Mouse (Mus musculus) kidney, postnatal 0 days (tissue): ENCODE data around the gene Baiap2l2. TPM values are rescaled to one million over a fixed set of nuclear protein-coding genes. Genes with fewer than 3 reads are reported as not detected.

ENCODE experiments used
- ATAC-seq: fragments of 200-750 bp; cut with Nextera tagmentation; replicated peaks from 2 replicates; pipeline ENCODE4 v1.8.0; 2017; ENCODE audit warnings: low read depth, moderate number of reproducible peaks, moderate TSS enrichment, moderate library complexity; ENCODE audit not compliant: low FRiP score
- DNase-seq: peaks from one replicate; pipeline ENCODE4 v3.0.0-alpha.2; 2016; ENCODE audit warnings: low spot score
- H3K27ac ChIP-seq: fragments of 300-500 bp; sonication (generic); 2 replicates; pipeline ENCODE4 v1.5.1; 2014; ENCODE audit warnings: mild to moderate bottlenecking
- H3K27me3 ChIP-seq: fragments of 300-500 bp; sonication (generic); 2 replicates; pipeline ENCODE4 v1.6.1; 2014; ENCODE audit warnings: low read length, mixed read lengths; ENCODE audit not compliant: insufficient read depth
- H3K36me3 ChIP-seq: fragments of 300-500 bp; sonication (generic); 2 replicates; pipeline ENCODE4 v1.6.1; 2014; ENCODE audit warnings: low read length, mixed read lengths; ENCODE audit not compliant: insufficient read depth
- H3K4me1 ChIP-seq: fragments of 300-500 bp; sonication (generic); replicated peaks from 2 replicates; pipeline ENCODE4 v1.6.1; 2014; ENCODE audit warnings: antibody characterized with exemption, low read length, mixed read lengths; ENCODE audit not compliant: insufficient read depth
- H3K4me2 ChIP-seq: fragments of 300-500 bp; sonication (generic); 2 replicates; pipeline ENCODE4 v1.6.1; 2014; ENCODE audit warnings: mild to moderate bottlenecking, low read length, moderate library complexity, mixed read lengths
- H3K4me3 ChIP-seq: fragments of 300-500 bp; sonication (generic); replicated peaks from 2 replicates; pipeline ENCODE4 v1.5.1; 2014; ENCODE audit warnings: low read depth, low read length
- H3K9ac ChIP-seq: fragments of 300-500 bp; sonication (generic); 2 replicates; pipeline ENCODE4 v1.6.1; 2014; ENCODE audit warnings: low read depth, low read length
- H3K9me3 ChIP-seq: fragments of 300-500 bp; sonication (generic); replicated peaks from 2 replicates; pipeline ENCODE4 v1.6.1; 2016; ENCODE audit warnings: low read length, inconsistent platforms, mixed read lengths
- CTCF ChIP-seq: IDR thresholded peaks from 2 replicates; pipeline ENCODE4 v1.5.1; 2016; ENCODE audit warnings: antibody characterized with exemption, low read depth, mild to moderate bottlenecking, moderate library complexity
- WGBS: fragments of 180-500 bp; shearing (Covaris S2); extraction: QIAGEN DNeasy Blood & Tissue Kit; methylation state at CpG from one replicate; pipeline ENCODE4 v1.1.7; 2014; 5-methylcytosine and 5-hydroxymethylcytosine counted together
- polyA plus RNA-seq: library from polyadenylated mRNA; unstranded; fragments of >200 nt; fragmentation: Nextera tagmentation; extraction: Ambion mirVana; gene quantifications from 2 replicates; pipeline ENCODE4 v1.2.1, GENCODE M21; 2015

The Baiap2l2 gene
- polyA plus RNA-seq = 23.9 and 25.0 TPM in 2 replicates

DNA sequence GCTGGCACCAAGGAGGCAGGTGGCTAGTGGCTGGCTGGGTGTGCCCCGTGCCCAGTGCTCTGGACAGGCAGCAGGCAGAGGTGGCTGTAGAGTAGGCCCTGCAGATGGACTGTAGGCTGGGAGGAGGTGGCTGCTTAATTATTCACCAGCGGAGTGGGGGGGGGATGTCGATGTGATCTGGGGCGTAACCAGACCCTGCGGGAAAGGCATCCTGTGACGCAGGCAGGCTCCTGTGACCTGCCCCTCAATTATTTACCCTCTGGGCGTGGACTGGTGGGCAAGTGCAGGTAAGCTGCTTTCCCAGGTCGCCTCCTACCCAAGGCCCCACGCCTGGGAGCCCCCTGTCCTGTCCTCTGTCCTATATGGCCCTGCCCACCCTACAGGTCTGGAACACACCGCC, at the start of gene Baiap2l2:
Baiap2l2 (minus strand) TSS at position 139 of the 400 bp plus-strand sequence.
- peak within 1 kb of the TSS; percentile 41 for H3K4me2 ChIP-seq
- peak within 1 kb of the TSS; percentile 31; the same call in 1 of the 2 replicates for H3K9ac ChIP-seq

GRCm38 (mm10) chr15:79333409-79333808, 48.1 kb upstream of the Baiap2l2 start:
- DNase-seq = peak; percentile 59
- no peaks in the 10 kb centered on the region for H3K36me3 ChIP-seq

More for the DNA sequence above, at the start of gene Baiap2l2:
- no peaks in the 10 kb centered on the region for H3K9me3 ChIP-seq
- peak; percentile 81 for ATAC-seq
- WGBS = 46% methylated on average over 10 of the region's 10 CpGs
- 0 out of 2 replicates have a peak, but pooled peaks cover 4% of the 10 kb centered on the region for H3K36me3 ChIP-seq
- TF ChIP-seq CTCF = 0 out of 2 replicates have a peak, but pooled peaks have one; percentile 3
- DNase-seq = no peak
- H3K4me1 ChIP-seq = no peaks in the 10 kb centered on the region
- H3K27me3 ChIP-seq = no peaks in the 10 kb centered on the region
- H3K4me3 ChIP-seq = no peak within 1 kb of the TSS; the same call in 1 of the 2 replicates
- H3K27ac ChIP-seq = peak within 1 kb of the TSS; percentile 83

DNA sequence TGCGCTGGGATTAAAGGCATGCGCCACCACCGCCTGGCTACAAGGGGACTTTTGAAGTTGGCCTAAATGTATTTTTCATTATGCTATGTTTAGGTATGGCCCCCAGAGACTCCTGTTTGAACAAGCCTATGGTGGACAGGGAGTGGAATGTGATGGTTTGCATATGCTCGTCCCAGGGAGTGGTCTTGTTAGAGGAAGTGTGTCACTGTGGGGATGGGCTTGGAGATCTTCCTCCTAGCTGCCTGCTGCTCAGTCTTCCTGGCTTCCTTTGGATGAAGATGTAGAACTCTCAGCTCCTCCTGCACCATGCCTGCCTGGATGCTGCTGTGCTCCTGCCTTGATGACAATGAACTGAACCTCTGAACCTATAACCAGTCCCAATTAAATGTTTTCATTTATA, 45.2 kb upstream of the Baiap2l2 start:
- no peak for ATAC-seq

More at GRCm38 (mm10) chr15:79333409-79333808, 48.1 kb upstream of the Baiap2l2 start:
- H3K4me1 ChIP-seq = no peaks in the 10 kb centered on the region
- H3K27me3 ChIP-seq = no peaks in the 10 kb centered on the region
- WGBS = 56% methylated on average over 4 of the region's 4 CpGs
- H3K4me2 ChIP-seq = no peak overlapping the region
- no peak overlapping the region for H3K9ac ChIP-seq
- no peaks in the 10 kb centered on the region for H3K9me3 ChIP-seq
- no peak overlapping the region for H3K27ac ChIP-seq
- TF ChIP-seq CTCF = no peak
- ATAC-seq = no peak
- no peak overlapping the region for H3K4me3 ChIP-seq

DNA sequence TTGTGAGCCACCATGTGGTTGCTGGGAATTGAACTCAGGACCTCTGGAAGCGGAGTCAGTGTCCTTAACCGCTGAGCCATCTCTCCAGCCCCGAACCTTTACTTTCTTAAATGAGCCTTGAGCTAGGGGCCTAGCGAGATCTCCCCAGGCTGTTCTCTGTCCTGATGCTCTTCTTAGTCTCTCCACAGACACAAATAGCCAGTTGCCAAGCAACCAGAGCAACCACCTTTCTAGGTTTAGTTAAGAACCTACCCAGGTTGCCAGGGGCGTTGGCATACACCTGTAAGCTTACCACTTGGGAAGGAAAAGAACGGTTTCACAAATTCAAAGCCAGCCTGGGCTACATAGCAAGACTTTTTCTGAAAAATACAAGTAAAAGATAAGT, 44.6 kb upstream of the Baiap2l2 start:
- H3K9ac ChIP-seq = no peak overlapping the region
- no peak for TF ChIP-seq CTCF
- H3K27ac ChIP-seq = no peak overlapping the region
- H3K4me1 ChIP-seq = peaks cover 7% of the 10 kb centered on the region; the same call in 1 of the 2 replicates
- ATAC-seq (no peak), DNase-seq (no peak)
- H3K27me3 ChIP-seq = no peaks in the 10 kb centered on the region
- H3K9me3 ChIP-seq = no peaks in the 10 kb centered on the region
- no peaks in the 10 kb centered on the region for H3K36me3 ChIP-seq
- H3K4me3 ChIP-seq = no peak overlapping the region
- WGBS = 90% methylated on average over 6 of the region's 6 CpGs
- no peak overlapping the region for H3K4me2 ChIP-seq

More for the DNA sequence above, 45.2 kb upstream of the Baiap2l2 start:
- no peaks in the 10 kb centered on the region for H3K9me3 ChIP-seq
- H3K36me3 ChIP-seq = no peaks in the 10 kb centered on the region
- WGBS = 44% methylated on average over 4 of the region's 4 CpGs
- no peak overlapping the region for H3K9ac ChIP-seq
- H3K4me1 ChIP-seq = peaks cover 4% of the 10 kb centered on the region; the same call in 1 of the 2 replicates
- DNase-seq = peak; percentile 81
- H3K27me3 ChIP-seq = no peaks in the 10 kb centered on the region
- H3K27ac ChIP-seq = no peak overlapping the region
- TF ChIP-seq CTCF = no peak
- no peak overlapping the region for H3K4me2 ChIP-seq
- no peak overlapping the region for H3K4me3 ChIP-seq

DNA sequence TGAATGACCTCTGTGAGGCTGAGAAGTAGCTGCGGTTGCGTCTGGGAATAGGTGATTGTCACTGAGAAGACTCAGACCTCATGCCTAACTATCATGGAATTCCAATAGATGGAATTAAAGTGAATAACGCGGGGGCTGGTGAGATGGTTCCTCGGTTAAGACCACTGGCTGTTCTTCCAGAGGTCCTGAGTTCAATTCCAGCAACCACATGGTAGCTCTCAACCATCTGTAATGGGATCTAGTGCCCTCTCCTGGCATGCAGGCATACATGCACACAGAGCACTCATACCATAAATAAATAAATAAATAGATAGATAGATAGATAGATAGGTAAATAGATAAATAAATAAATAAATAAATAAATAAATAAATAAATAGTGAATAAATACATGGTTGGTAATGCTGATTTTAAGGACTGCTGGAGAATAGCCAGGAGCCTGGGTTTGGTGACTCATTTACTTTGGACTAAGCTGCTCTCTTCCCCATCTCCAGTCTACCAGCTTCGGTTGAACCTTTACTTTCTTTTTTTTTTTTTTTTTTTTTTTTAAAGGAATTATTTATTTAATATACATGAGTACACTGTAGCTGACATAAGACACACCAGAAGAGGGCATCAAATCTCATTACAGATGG, 44.1 kb upstream of the Baiap2l2 start:
- TF ChIP-seq CTCF = peak; percentile 39
- no peak overlapping the region for H3K9ac ChIP-seq
- DNase-seq (no peak), ATAC-seq (no peak)
- no peaks in the 10 kb centered on the region for H3K9me3 ChIP-seq
- peaks cover 9% of the 10 kb centered on the region; the same call in 1 of the 2 replicates for H3K4me1 ChIP-seq
- no peaks in the 10 kb centered on the region for H3K27me3 ChIP-seq
- H3K36me3 ChIP-seq = no peaks in the 10 kb centered on the region
- no peak overlapping the region for H3K4me3 ChIP-seq
- no peak overlapping the region for H3K27ac ChIP-seq
- H3K4me2 ChIP-seq = no peak overlapping the region
- WGBS = 97% methylated on average over 6 of the region's 6 CpGs

GRCm38 (mm10) chr15:79328939-79329275, 43.6 kb upstream of the Baiap2l2 start:
- 88% methylated on average over 4 of the region's 4 CpGs for WGBS
- no peaks in the 10 kb centered on the region for H3K9me3 ChIP-seq
- peaks cover 14% of the 10 kb centered on the region; the same call in 1 of the 2 replicates for H3K4me1 ChIP-seq
- DNase-seq = no peak
- ATAC-seq = no peak
- no peak overlapping the region for H3K9ac ChIP-seq
- H3K27ac ChIP-seq = no peak overlapping the region
- H3K36me3 ChIP-seq = no peaks in the 10 kb centered on the region
- no peak overlapping the region for H3K4me2 ChIP-seq
- no peak overlapping the region for H3K4me3 ChIP-seq
- TF ChIP-seq CTCF = no peak
- H3K27me3 ChIP-seq = no peaks in the 10 kb centered on the region
